Mouse (Mus musculus) liver, adult 2 months (tissue): ENCODE results near the gene Lurap1l.

Source experiments
- CTCF ChIP-seq: fragments of 200-500 bp; IDR thresholded peaks from 2 replicates; pipeline ENCODE4 v1.5.1; 2011; ENCODE audit warnings: low read depth, low read length, control low read depth
- POLR2A ChIP-seq: fragments of 200-500 bp; IDR thresholded peaks from 2 replicates; pipeline ENCODE4 v1.6.1; 2011; ENCODE audit warnings: low read length, control low read depth; ENCODE audit not compliant: insufficient read depth; ENCODE audit errors: extremely low read depth

GRCm38 (mm10) chr4:80907973-80908372 is 2.5 kb upstream of the Lurap1l start:
- TF ChIP-seq POLR2A (no peak), CTCF (no peak)
